Mouse (Mus musculus): Measurements from ENCODE around the gene Yipf6. TPM values are rescaled to one million over a fixed set of nuclear protein-coding genes. Genes with fewer than 3 reads are reported as not detected.

Gene Yipf6
- polyA plus RNA-seq (2012; rRNA removed) = 2.2 and 6.7 TPM in 2 replicates

DNA sequence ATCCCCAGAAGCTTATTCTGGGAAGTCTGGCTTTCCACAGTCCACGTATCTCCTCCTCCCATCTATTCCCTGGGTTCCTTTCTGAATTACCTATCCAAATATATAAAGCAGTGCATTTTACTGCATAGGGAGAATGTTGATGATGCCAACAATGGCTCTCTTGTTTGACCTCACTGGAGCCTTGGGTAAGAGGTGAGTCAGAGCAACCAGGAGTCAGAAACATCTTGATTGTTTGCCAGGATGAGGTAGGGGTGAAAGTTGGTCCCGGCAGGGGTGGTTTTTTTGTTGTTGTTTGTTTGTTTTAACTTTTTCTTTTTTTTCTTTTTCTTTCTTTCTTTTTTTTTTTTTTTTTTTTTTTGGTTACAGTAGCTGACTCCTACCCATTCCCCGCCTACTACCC, at the start of gene Yipf6:
Yipf6 (plus strand) TSS at position 216 of the 400 bp plus-strand sequence.

DNA sequence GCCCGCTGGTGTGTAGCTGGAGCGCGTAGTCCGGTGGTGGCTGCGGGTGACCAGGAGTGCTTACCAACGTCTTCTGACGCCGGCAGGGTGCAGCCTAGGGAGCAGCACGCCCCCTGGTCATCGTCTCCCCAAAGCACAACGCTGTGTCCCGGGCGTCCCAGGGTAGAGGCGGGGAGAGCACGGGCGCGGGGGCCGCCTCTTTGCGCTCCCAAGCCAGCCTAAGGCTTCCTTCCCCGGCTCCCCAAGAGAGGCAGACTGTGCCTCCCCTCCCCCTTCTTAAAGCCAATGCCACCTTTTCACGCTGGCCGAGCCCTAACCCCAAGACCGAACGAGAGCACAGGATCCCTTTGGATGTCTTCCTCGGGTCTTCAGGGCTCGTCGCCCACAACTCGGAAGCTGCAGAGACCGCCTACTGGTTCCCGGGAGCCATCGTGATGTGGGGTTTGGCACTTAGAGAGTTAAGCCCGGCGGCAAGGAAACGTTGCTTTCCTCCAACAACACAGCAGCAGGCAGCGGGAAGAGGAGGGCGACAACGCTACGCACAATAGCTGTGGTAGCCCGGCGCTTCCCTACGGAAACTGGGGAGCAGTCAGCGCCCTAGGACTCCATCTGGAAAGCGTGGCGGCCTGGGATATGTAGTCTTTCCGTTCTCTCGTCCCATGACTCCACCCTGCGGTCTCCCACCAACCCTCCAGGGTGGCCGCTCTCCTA, 45.6 kb upstream of the Yipf6 start, which contains the start of gene Ophn1:
Ophn1 (minus strand) TSS at position 620 of the 711 bp plus-strand sequence.

Other genes starting within 250 kb of the Yipf6 start
- 2.9 and 4.0 TPM in 2 replicates for gene Ophn1, start 45.3 kb upstream of the Yipf6 start, polyA plus RNA-seq (2012; rRNA removed)
- gene Stard8, start 66.9 kb downstream of the Yipf6 start, polyA plus RNA-seq (2012; rRNA removed) = 6.0 and 8.1 TPM in 2 replicates
- gene Efnb1, start 199.8 kb downstream of the Yipf6 start, polyA plus RNA-seq (2012; rRNA removed) = 19.9 and 24.2 TPM in 2 replicates